Mouse (Mus musculus): ENCODE results near the gene Uchl3.

Gene Uchl3

DNA sequence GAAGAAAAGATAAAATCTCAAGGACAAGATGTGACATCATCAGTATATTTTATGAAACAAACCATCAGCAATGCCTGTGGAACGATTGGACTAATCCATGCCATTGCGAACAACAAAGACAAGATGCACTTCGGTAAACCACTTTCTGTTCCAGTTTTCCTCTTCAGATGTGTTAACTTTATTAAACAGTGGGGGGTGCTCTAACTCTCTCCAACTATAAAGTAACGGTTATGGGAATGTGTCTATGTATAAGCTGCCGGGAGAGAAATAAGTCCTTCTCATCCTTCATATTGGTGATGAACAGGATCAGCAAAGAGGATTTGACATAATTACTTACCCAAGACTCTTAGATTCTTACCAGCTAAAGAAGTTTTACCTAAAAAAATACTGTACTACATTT is 12.8 kb downstream of the Uchl3 start:
- no peak for DNase-seq (ENCODE audit: low read depth, low spot score)

DNA sequence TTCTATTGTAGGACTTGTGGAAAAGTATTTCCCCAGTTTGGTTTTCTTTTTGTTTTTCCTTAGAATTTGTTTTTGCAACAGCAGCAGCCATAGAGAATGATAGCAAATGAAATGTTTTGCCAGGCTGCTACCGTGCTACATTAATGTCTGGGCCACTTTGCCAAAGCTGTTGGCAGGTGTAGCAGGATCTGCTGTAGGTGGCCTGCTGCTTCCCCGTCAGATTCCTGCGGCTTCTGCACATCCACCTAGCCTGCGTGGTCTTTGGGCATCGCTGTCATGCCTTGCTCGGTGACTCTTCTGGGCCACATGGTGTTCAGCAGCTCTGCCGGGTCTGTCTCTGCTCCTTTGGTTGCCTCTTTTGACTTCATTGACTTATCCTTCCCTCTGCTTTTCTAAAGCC is 14.9 kb downstream of the Uchl3 start:
- DNase-seq (ENCODE audit: low read depth, low spot score), result no peak

DNA sequence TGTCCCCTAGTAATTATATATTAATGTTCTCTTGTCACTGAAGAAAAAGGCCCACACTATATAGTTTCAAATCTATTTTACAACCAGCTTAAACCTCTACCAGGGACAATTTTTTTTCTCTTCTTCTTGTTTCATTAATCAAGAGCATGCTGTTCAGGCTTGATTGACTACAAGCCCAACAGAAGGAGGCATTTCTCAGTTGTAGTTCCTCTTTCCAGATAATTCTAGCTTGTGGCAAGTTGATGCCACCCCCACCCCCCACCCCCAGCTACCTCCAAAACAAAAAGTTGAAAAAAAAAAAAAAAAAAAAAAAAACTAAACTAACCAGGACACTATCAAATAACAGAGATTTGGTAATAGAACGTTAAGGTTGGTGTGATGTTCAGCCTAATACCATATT is 18.5 kb downstream of the Uchl3 start:
- no peak for DNase-seq (ENCODE audit: low read depth, low spot score)

DNA sequence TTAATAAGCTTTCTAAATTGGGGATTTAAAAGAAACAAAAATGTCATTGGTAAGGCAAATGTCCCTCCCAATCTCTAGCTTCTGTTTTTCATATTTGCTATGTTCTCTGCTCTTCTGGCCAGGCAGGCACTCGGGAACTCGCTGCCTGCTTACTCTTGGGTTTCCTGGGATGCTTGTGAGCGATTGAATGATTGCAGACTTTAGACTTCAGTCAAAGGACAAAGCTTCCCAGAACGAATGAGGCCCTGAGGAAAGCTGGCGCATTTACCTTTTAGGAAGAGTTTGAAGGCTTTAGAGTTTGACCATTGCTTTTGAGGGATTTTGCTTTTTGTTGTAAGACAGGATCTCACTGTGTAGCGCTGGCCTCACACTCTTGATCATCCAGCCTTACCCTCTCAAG is 33.9 kb downstream of the Uchl3 start:
- DNase-seq (ENCODE audit: low read depth, low spot score), result no peak

DNA sequence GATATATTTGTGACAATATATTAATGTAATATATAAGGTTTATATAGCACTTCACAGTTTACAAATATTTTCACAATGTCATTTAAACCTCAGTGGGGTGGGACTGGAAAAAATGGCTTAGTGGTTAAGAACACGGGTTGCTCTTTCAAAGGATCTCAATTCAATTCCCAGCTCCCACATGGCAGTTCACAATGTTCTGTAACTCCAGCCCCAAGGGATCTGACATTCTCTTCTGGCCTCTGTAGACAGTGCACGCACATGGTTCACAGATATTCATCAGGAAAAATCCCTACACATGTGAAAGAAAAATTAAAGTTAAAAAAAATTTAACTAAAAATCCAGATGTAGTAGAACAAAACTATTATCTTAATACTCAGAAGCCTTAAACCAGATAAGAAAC is 34.6 kb downstream of the Uchl3 start:
- no peak for DNase-seq (ENCODE audit: low read depth, low spot score)

DNA sequence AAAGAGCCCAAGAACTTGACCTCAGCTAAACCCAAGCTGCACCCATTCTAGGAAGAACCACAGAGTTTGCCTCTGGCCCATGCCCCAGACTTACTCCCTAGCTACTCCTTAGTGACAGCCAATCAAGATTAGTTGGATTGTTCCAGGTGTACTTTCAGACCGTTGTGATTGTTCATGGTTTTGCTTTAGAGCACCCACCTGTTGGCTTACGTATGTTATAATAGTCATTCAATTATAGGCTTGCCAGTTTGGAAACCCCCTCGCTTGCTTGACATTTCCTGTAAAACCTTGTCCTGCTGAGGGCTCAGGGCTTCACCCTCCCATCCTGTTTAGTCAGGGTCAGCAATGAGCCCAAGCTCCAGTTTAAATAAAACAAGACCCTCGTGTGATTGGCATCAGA is 50.7 kb downstream of the Uchl3 start:
- no peak for DNase-seq (ENCODE audit: low read depth, low spot score)

DNA sequence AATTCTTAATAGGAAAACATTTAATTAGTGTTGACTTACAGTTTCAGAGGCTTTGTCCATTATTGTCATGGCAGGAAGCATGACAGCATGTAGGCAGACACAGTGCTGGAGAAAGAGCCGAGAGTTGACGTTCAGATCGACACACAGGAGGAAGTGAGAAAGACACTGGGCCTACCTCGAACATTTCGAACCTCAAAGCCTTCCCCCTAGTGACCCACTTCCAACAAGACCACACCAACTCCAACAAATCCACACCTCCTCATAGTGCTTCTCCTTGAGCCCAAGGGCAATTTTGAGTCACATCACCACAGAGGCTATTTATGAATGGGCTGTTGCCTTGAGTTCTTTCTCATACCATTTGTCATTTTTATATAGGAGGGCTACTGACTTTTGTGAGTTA is 53.3 kb downstream of the Uchl3 start:
- no peak for DNase-seq (ENCODE audit: low read depth, low spot score)

DNA sequence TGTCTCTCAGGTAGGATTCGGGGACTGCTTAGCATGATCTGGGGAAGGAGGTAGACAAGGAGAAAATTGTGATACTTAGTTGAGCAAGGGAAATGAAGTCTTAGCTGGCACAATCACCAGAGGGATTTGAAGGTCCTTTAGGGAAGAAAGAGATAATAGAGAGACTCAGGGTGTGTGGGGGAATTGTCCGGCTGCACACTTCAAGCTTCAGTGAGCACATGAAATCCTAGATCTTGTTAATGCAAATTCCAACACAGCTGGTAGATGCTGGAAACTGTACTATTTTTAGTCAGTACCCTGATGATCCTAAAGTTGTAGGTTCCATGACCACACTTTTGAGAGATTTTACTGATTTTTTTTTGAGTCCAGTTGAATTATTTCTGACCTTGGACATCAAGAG is 60.6 kb downstream of the Uchl3 start:
- DNase-seq (ENCODE audit: low read depth, low spot score), result no peak

DNA sequence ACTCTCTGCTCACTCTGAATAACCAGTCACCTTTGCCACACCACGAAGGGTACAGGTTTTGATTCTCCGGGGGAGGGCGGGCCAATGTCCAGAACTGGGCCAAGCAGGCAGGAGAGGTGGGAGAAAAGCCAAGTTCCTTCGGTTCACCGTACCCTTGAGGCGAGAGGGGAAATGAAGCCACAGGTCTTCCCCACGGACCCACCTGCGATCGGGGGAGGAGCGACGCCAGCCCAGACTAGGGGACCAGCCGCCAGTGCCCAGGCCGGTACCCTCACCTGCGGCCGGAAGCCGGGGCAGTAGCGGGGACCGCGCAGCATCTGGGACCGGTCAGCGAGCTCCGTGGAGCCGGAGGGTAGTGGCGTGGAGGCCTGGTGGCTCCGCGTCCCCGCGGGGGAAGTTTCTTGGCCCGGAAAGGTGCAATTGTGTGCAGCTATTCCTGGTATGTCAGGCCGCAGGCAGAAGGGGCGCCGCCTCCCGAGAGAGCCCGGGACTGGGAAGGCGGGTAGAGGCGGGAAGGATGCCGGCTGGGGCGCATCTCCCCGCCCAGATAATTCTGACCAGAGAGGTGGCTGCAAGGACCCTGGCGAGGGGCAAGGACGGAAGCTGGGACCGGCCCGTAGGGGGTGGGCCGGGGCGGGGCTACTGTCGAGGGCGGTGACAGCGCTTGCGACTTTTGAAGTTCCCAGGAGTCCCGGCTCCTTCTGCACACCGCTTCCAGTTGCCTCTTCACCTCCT is 75.6 kb downstream of the Uchl3 start, which contains the start of the genes Gm9922 and Lmo7:
Gene Gm9922, minus strand, starts transcription at position 578 of the 735 bp plus-strand sequence.
Gene Lmo7, plus strand, starts transcription at position 721 of the 735 bp plus-strand sequence.
- peak; percentile 20 for DNase-seq (ENCODE audit: low read depth, low spot score)

DNA sequence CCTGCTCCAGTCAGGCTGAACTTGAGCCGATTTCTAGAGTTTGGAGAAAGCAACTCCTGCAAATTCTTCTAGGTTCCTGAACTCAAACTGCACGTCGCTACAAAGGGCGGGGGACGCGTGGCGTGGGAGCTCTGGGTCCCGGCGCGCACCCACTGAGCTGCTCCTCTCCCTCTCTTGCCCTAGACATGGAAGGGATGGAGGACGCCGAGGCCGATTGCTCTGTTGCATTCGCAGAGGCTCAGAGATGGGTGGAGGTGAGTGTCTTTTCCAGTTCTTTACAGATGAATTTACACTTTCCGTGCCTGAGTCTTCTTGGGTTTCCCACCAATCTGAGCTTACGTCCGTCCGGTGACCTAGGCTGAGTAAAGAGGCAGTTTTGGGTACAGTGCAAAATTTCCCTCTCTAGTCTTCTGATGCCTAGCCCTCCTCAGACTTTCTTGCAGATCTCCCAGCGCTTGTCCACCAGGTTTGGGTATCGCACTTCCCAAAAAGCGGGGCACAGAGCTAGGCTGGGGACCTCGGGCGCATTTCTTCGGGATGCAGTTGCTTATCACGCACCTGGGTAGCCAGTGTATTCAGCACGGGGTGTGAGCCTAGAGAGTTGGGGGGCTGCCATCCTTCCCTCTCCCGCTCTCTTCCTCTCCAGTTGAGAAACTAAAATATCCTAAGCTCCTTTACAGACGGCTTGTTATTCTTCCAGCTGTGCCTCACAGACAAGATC is 76.4 kb downstream of the Uchl3 start:
- DNase-seq (ENCODE audit: low read depth, low spot score), result no peak

DNA sequence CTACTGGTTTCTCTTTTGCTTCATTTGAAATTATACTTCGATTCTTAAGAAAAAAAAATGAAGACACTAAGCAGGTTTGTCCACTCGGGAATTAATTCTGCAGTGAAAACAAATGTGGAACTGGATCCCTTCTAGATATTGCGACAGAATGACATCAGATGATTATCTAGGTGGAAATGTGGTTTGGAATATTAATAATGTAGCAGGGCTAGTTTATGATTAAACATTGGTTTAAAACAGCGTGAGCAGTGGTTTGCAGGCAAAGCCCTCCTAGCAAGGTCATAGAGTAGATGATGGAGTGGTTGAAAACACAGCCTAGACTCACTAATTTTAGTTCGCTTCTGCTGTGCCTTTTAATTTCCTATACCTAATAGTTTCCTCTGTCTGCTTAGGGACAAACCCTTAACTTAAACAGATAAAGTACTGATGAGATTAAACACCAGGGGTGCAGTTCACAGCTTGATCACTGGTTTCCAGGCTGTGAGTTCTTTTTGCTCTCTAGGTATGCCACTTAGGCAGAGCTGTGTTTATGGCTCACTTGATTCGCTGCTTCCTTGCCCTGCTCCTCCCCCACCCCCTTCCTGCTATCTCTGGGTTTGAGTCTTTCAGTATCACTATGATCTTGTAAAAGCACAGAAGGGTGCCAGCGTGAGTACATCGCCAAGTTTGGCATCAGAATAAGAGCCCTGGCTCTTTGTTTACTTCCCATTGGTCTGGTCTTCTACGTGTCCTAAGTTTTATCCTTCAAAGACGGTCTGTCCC is 80.0 kb downstream of the Uchl3 start:
- no peak for DNase-seq (ENCODE audit: low read depth, low spot score)

DNA sequence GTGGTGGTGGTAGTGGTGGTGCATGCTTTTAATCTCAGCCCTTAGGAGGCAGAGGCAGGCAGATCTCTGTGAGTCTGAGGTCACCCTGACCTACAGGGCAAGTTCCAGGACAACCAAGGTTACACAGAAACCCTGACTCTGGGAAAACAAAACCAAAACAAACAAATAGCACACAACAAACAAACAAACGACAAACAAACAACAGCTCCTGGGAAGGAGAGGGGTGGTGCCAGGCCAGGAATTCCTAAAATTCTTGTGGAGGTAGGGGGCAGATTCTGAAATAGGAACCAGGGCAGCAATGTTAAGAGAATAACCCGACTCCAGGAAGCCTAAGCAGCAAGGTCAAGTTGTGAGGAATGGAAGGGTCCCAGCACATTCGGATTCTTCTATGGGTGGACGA is 83.7 kb downstream of the Uchl3 start:
- no peak for DNase-seq (ENCODE audit: low read depth, low spot score)
